16 mouse cellular contexts compared by ENCODE assay signal in the genomic region with DNA sequence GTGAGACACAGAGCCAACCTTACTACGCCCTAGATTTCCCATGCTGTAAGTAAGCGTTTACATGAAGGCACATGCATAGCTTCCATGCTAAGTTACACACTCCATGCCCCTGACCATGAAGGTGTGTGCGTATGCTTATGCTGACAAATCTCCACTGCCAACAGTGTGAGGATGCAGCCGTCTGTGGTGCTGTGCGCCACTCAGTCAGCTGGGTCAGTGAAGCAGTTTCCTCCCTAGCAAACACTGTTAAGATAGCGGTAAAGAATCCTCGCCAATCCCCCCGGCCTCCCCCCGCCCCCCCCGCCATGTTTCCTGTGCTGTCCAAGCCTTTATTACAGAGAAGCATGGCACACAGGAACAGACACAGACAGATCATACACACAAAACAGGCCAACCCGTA.
"Had no signal": no experiment of that assay in that cellular context is flagged by ENCODE, and none has a peak within 500 bp of the region (broad histone marks: within the 10 kb centered on the region; RNA-seq: fewer than 3 reads in every experiment).

No protein-coding gene starts in this region.

- DNase-seq: kidney, adult 9 months; kidney, postnatal 36 days; layer of hippocampus, adult 9-11 months; lung, postnatal 36 days; retina, postnatal 1 day; right cerebral cortex, postnatal 4 days; spleen, adult 18-20 months; thymus, adult 18-20 months; thymus, postnatal 14 days had no signal

- H3K9ac ChIP-seq: limb, embryonic 12.5 days; liver, embryonic 15.5 days; lung, embryonic 15.5 days; midbrain, embryonic 15.5 days; neural tube, embryonic 12.5 days had no signal

- H3K4me2 ChIP-seq: limb, embryonic 12.5 days; liver, embryonic 15.5 days; lung, embryonic 15.5 days; midbrain, embryonic 11.5 days; midbrain, embryonic 15.5 days; neural tube, embryonic 12.5 days had no signal

- H3K27me3 ChIP-seq: limb, embryonic 12.5 days; liver, embryonic 15.5 days; lung, embryonic 15.5 days; midbrain, embryonic 15.5 days; neural tube, embryonic 12.5 days had no signal

- ATAC-seq: midbrain, embryonic 15.5 days had no signal

- H3K27ac ChIP-seq: kidney, postnatal 0 days; limb, embryonic 12.5 days; liver, embryonic 15.5 days; lung, embryonic 15.5 days; midbrain, embryonic 15.5 days; neural tube, embryonic 12.5 days had no signal

- H3K9me3 ChIP-seq: limb, embryonic 12.5 days; liver, embryonic 15.5 days; lung, embryonic 15.5 days; midbrain, embryonic 15.5 days; neural tube, embryonic 12.5 days had no signal

- H3K4me3 ChIP-seq: limb, embryonic 12.5 days; liver, embryonic 15.5 days; lung, embryonic 15.5 days; midbrain, embryonic 15.5 days; neural tube, embryonic 12.5 days had no signal

- H3K4me1 ChIP-seq: limb, embryonic 12.5 days; liver, embryonic 15.5 days; midbrain, embryonic 15.5 days; neural tube, embryonic 12.5 days had no signal
